ENCODE assay signal across 10 mouse cellular contexts in the genomic region with DNA sequence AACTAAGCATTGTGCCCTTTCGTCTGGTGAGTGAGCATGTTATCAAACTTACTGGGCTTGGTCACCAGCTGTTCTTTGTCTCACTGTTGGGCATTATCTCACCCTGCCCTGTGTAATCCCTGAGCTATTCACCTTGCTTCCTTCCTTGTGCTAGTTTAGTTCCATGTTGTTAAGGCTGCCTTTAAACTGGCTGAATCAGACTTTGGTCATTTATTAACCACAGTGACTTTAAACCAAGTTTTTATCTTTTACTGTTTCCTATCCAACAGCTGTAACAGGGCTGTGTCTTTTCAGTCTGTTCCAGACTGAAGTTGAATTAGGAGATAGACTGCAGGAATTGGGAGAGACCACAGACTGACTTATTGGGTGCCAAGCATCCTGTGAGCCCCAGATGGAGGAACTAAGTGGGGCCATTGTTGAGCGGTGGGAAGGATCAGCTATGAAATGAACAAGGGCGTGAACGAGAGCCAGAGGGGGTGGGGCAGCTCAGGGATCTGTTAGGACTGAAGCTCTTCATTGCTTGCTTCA. TPM values are rescaled to one million over a fixed set of nuclear protein-coding genes. Genes with fewer than 3 reads are reported as not detected.
DNase-seq lines count a peak whose midpoint lies in the region; ATAC-seq and TF ChIP-seq lines count a peak whose summit lies in the region.
"Had no signal": no experiment of that assay in that cellular context is flagged by ENCODE, and none has a peak within 500 bp of the region (broad histone marks: within the 10 kb centered on the region; RNA-seq: fewer than 3 reads in every experiment).

No protein-coding gene starts in this region.

- 34% methylated on average over 4 of the region's 4 CpGs for WGBS in intestine, embryonic 16.5 days
- WGBS in liver, adult 2 months, result 8% methylated on average over 4 of the region's 4 CpGs
- 75% methylated on average over 4 of the region's 4 CpGs for WGBS in midbrain, embryonic 14.5 days

- H3K27ac ChIP-seq in intestine, embryonic 16.5 days (ENCODE audit: low read length), result peak overlapping the region; percentile 89
- H3K27ac ChIP-seq in liver, adult 2 months (replicated peaks; ENCODE audit: insufficient read depth, low read depth, low read length), result peak overlapping the region; percentile 88
- no peak overlapping the region for H3K27ac ChIP-seq in midbrain, embryonic 14.5 days (replicated peaks; ENCODE audit: low read depth, low read length)
- H3K27ac ChIP-seq: macrophage had no signal

- H3K4me1 ChIP-seq in intestine, embryonic 16.5 days (ENCODE audit: control insufficient read depth, insufficient read depth, low read length), result no peaks in the 10 kb centered on the region; the same call in 1 of the 2 replicates
- peaks cover 23% of the 10 kb centered on the region for H3K4me1 ChIP-seq in liver, adult 2 months (ENCODE audit: control insufficient read depth, insufficient read depth, low read length)
- no peaks in the 10 kb centered on the region for H3K4me1 ChIP-seq in midbrain, embryonic 14.5 days (ENCODE audit: control insufficient read depth, insufficient read depth, low read length)

- TF ChIP-seq CTCF in liver, adult 2 months (IDR thresholded peaks at IDR 0.05; ENCODE audit: low read depth, low read length), result no peak

- H3K9me3 ChIP-seq in intestine, embryonic 16.5 days (ENCODE audit: control insufficient read depth, low read length), result no peaks in the 10 kb centered on the region
- H3K9me3 ChIP-seq in midbrain, embryonic 14.5 days (ENCODE audit: control insufficient read depth, low read length), result no peaks in the 10 kb centered on the region

- H3K79me2 ChIP-seq in liver, adult 2 months (ENCODE audit: control insufficient read depth, insufficient read depth, low read length), result peaks cover 12% of the 10 kb centered on the region; the same call in 1 of the 2 replicates

- no peak overlapping the region for H3K9ac ChIP-seq in intestine, embryonic 16.5 days (ENCODE audit: low read depth, low read length)
- peak overlapping the region; percentile 18; the same call in 1 of the 2 replicates for H3K9ac ChIP-seq in liver, adult 2 months (ENCODE audit: low read depth, low read length)
- no peak overlapping the region for H3K9ac ChIP-seq in midbrain, embryonic 14.5 days (replicated peaks; ENCODE audit: low read length)

- peak; percentile 98 for ATAC-seq in intestine, embryonic 16.5 days
- no peak for ATAC-seq in midbrain, embryonic 14.5 days (ENCODE audit: low FRiP score, low TSS enrichment)

- peaks cover 2% of the 10 kb centered on the region; the same call in 1 of the 2 replicates for H3K36me3 ChIP-seq in intestine, embryonic 16.5 days (ENCODE audit: control insufficient read depth, insufficient read depth, low read length)
- peaks cover 12% of the 10 kb centered on the region for H3K36me3 ChIP-seq in liver, adult 2 months (ENCODE audit: control insufficient read depth, insufficient read depth, low read length)
- H3K36me3 ChIP-seq in midbrain, embryonic 14.5 days (ENCODE audit: control insufficient read depth, insufficient read depth, low read length), result peaks cover 14% of the 10 kb centered on the region; the same call in 1 of the 2 replicates

- DNase-seq in urinary bladder, postnatal 14 days (ENCODE audit: low spot score), result peak; percentile 23
- DNase-seq in urinary bladder, postnatal 36 days (ENCODE audit: low spot score in 2 of 2), result no peak
- peak; percentile 95 for DNase-seq in liver, adult 2 months (ENCODE audit: extremely low read depth, low read depth, low spot score)
- DNase-seq in midbrain, embryonic 14.5 days, result no peak
- no peak for DNase-seq in spleen, adult 18-20 months
- DNase-seq in cerebellum, adult 9-11 months, result no peak
- DNase-seq in left cerebral cortex, adult 18-20 months (ENCODE audit: low spot score in 2 of 2), result no peak
- DNase-seq: adrenal gland, postnatal 25 days had no signal

- peak overlapping the region; percentile 24; the same call in 1 of the 2 replicates for H3K4me3 ChIP-seq in intestine, embryonic 16.5 days (ENCODE audit: low read length)
- H3K4me3 ChIP-seq in liver, adult 2 months (ENCODE audit: insufficient read depth, low read depth, low read length), result no peak overlapping the region; the same call in 1 of the 2 replicates
- H3K4me3 ChIP-seq in midbrain, embryonic 14.5 days (replicated peaks; ENCODE audit: low read depth, low read length), result no peak overlapping the region

- H3K27me3 ChIP-seq in intestine, embryonic 16.5 days (replicated peaks; ENCODE audit: control insufficient read depth, insufficient read depth, low read length), result no peaks in the 10 kb centered on the region
- no peaks in the 10 kb centered on the region for H3K27me3 ChIP-seq in liver, adult 2 months (ENCODE audit: control insufficient read depth, insufficient read depth, low read length)
- H3K27me3 ChIP-seq in midbrain, embryonic 14.5 days (ENCODE audit: control insufficient read depth, insufficient read depth, low read length), result no peaks in the 10 kb centered on the region

- peak overlapping the region; percentile 40 for H3K4me2 ChIP-seq in intestine, embryonic 16.5 days (ENCODE audit: low read depth, low read length)
- H3K4me2 ChIP-seq in midbrain, embryonic 14.5 days (ENCODE audit: low read length), result no peak overlapping the region

- TF ChIP-seq POLR2A in liver, adult 2 months (IDR thresholded peaks at IDR 0.05; ENCODE audit: extremely low read depth, insufficient read depth, low read length), result no peak

RNA-seq across cellular contexts. Expression of gene Ttc33, which starts 10.7 kb away (rescaled TPM):
- polyA plus RNA-seq in intestine, embryonic 16.5 days (2015; fragmentation: Nextera tagmentation; extraction: Ambion mirVana), result 32.0 and 32.9 TPM in 2 replicates
- 24.6 and 34.7 TPM in 2 replicates for total RNA-seq in liver, adult 2 months (2014; rRNA removed)
- 3.7 and 3.9 TPM in 2 replicates for polyA plus RNA-seq in liver, adult 2 months (2012; rRNA removed)
- polyA plus RNA-seq in midbrain, embryonic 14.5 days (2014; fragmentation: Nextera tagmentation; extraction: Ambion mirVana), result 62.9 and 67.1 TPM in 2 replicates
- total RNA-seq in left cerebral cortex, adult 18-20 months (2021), result 10 to 100 TPM; 88.2 to 88.4 TPM

RNA-seq across cellular contexts. Expression of gene Ptger4, which starts 47.9 kb away (rescaled TPM):
- 6.0 and 7.1 TPM in 2 replicates for polyA plus RNA-seq in intestine, embryonic 16.5 days (2015; fragmentation: Nextera tagmentation; extraction: Ambion mirVana)
- 0.09 and 0.40 TPM in 2 replicates for total RNA-seq in liver, adult 2 months (2014; rRNA removed)
- 0.32 and 0.65 TPM in 2 replicates for polyA plus RNA-seq in liver, adult 2 months (2012; rRNA removed)
- polyA plus RNA-seq in midbrain, embryonic 14.5 days (2014; fragmentation: Nextera tagmentation; extraction: Ambion mirVana), result 1.1 and 1.4 TPM in 2 replicates
- total RNA-seq in left cerebral cortex, adult 18-20 months (2021), result under 1 TPM; 0.63 to 0.87 TPM

RNA-seq across cellular contexts. Expression of gene Prkaa1, which starts 52.4 kb away (rescaled TPM):
- polyA plus RNA-seq in intestine, embryonic 16.5 days (2015; fragmentation: Nextera tagmentation; extraction: Ambion mirVana), result 23.1 and 24.9 TPM in 2 replicates
- total RNA-seq in liver, adult 2 months (2014; rRNA removed), result 6.3 and 7.8 TPM in 2 replicates
- polyA plus RNA-seq in liver, adult 2 months (2012; rRNA removed), result 1.8 and 1.9 TPM in 2 replicates
- 14.9 and 19.7 TPM in 2 replicates for polyA plus RNA-seq in midbrain, embryonic 14.5 days (2014; fragmentation: Nextera tagmentation; extraction: Ambion mirVana)
- 10 to 100 TPM; 20.7 to 21.8 TPM for total RNA-seq in left cerebral cortex, adult 18-20 months (2021)

Comparison
In these comparisons a context has a peak if more than half of its experiments do, and no peak if none do; other contexts are left out.
1. DNase-seq: peak in urinary bladder, postnatal 14 days (single experiment) and liver, adult 2 months (single experiment); none in urinary bladder, postnatal 36 days (0 of 2), midbrain, embryonic 14.5 days (single experiment), spleen, adult 18-20 months (0 of 2), cerebellum, adult 9-11 months (single experiment) and left cerebral cortex, adult 18-20 months (0 of 2).